Mouse (Mus musculus): ENCODE data around the gene Gm10750. TPM values are rescaled to one million over a fixed set of nuclear protein-coding genes. Genes with fewer than 3 reads are reported as not detected.
"Not testable (repeated sequence)": the region's sequence is repeated elsewhere in the genome, so short reads cannot be mapped to it uniquely, and the experiment has no call there.

The Gm10750 gene
- polyA plus RNA-seq (2014; fragmentation: Nextera tagmentation; extraction: Ambion mirVana), result not detected in 2 replicates

GRCm38 (mm10) chr2:149017137-149017536 lies at the start of gene Gm10750:
Gene Gm10750 (minus strand): TSS chr2:149017237.
- H3K27ac ChIP-seq (ENCODE audit: low read depth, low read length); H3K36me3 ChIP-seq (ENCODE audit: control insufficient read depth, insufficient read depth, low read length); DNase-seq (ENCODE audit: low spot score); H3K9me3 ChIP-seq (ENCODE audit: control insufficient read depth, low read length); H3K4me3 ChIP-seq (ENCODE audit: low read depth, low read length); H3K4me1 ChIP-seq (replicated peaks; ENCODE audit: control insufficient read depth, insufficient read depth, low read length); H3K9ac ChIP-seq (ENCODE audit: low read depth, low read length); H3K4me2 ChIP-seq; H3K27me3 ChIP-seq (replicated peaks; ENCODE audit: control insufficient read depth, insufficient read depth, low read length); ATAC-seq (replicated peaks; ENCODE audit: low FRiP score): not testable (repeated sequence)
- 69% methylated on average over 5 of the region's 5 CpGs for WGBS

GRCm38 (mm10) chr2:149004826-149005225 lies 12.2 kb downstream of the Gm10750 start:
- Histone ChIP-seq H3K4me2 (no peak overlapping the region), H3K27me3 (replicated peaks; ENCODE audit: control insufficient read depth, insufficient read depth, low read length) (no peaks in the 10 kb centered on the region), H3K36me3 (ENCODE audit: control insufficient read depth, insufficient read depth, low read length) (no peaks in the 10 kb centered on the region), H3K9me3 (ENCODE audit: control insufficient read depth, low read length) (no peaks in the 10 kb centered on the region), H3K27ac (ENCODE audit: low read depth, low read length) (no peak overlapping the region), H3K4me1 (replicated peaks; ENCODE audit: control insufficient read depth, insufficient read depth, low read length) (no peaks in the 10 kb centered on the region), H3K4me3 (ENCODE audit: low read depth, low read length) (no peak overlapping the region), H3K9ac (ENCODE audit: low read depth, low read length) (no peak overlapping the region)
- ATAC-seq (replicated peaks; ENCODE audit: low FRiP score), result no peak
- no peak for DNase-seq (ENCODE audit: low spot score)
- 61% methylated on average over 2 of the region's 2 CpGs for WGBS

- H3K4me3 ChIP-seq (ENCODE audit: low read depth, low read length), result no peak within 1 kb of the TSS
- H3K9ac ChIP-seq (ENCODE audit: low read depth, low read length), result no peak within 1 kb of the TSS
- no peak within 1 kb of the TSS for H3K4me2 ChIP-seq
- ATAC-seq (replicated peaks; ENCODE audit: low FRiP score), result no peak
- no peaks in the 10 kb centered on the region for H3K36me3 ChIP-seq (ENCODE audit: control insufficient read depth, insufficient read depth, low read length)
- H3K27me3 ChIP-seq (replicated peaks; ENCODE audit: control insufficient read depth, insufficient read depth, low read length), result no peaks in the 10 kb centered on the region
- no peak within 1 kb of the TSS for H3K27ac ChIP-seq (ENCODE audit: low read depth, low read length)
- no peaks in the 10 kb centered on the region for H3K4me1 ChIP-seq (replicated peaks; ENCODE audit: control insufficient read depth, insufficient read depth, low read length)
- H3K9me3 ChIP-seq (ENCODE audit: control insufficient read depth, low read length), result no peaks in the 10 kb centered on the region
- DNase-seq (ENCODE audit: low spot score), result no peak
These were observed 13.9 kb downstream of the Gm10750 start, which contains the start of gene Gm1330 for GRCm38 (mm10) chr2:149003151-149003550. Gene Gm1330 (minus strand): TSS chr2:149003251.

DNA sequence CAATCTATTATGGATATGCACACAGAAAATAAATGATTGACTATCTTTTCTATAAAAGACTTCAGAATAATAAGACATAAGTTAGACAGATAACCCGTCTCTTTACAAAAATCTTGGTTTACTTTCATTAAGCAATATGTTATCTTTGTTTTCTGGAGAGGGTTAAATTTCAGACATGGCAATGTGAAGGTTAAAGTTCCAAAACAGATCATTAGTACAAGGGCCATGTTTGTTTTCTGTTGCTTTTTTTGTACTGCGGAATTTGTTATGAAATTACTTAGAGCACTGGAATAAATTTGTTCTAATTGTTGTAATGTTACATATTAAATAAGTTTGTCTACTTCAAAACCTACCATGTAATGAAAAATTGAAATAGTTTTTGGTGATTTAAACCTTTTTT lies 21.9 kb downstream of the Gm10750 start:
- ATAC-seq (replicated peaks; ENCODE audit: low FRiP score) (no peak), DNase-seq (ENCODE audit: low spot score) (no peak)
- Histone ChIP-seq H3K4me2 (no peak overlapping the region), H3K27ac (ENCODE audit: low read depth, low read length) (no peak overlapping the region), H3K9ac (ENCODE audit: low read depth, low read length) (no peak overlapping the region), H3K36me3 (ENCODE audit: control insufficient read depth, insufficient read depth, low read length) (no peaks in the 10 kb centered on the region), H3K27me3 (replicated peaks; ENCODE audit: control insufficient read depth, insufficient read depth, low read length) (no peaks in the 10 kb centered on the region), H3K4me1 (replicated peaks; ENCODE audit: control insufficient read depth, insufficient read depth, low read length) (no peaks in the 10 kb centered on the region), H3K4me3 (ENCODE audit: low read depth, low read length) (no peak overlapping the region), H3K9me3 (ENCODE audit: control insufficient read depth, low read length) (no peaks in the 10 kb centered on the region)
- WGBS, result 85% methylated on average over 2 of the region's 2 CpGs

Other genes with a start within 250 kb of the Gm10750 start
- gene Cst11, start 245.7 kb downstream of the Gm10750 start, polyA plus RNA-seq (2014; fragmentation: Nextera tagmentation; extraction: Ambion mirVana), result not detected in 2 replicates
- not detected in 2 replicates for gene 8030411F24Rik, start 235.2 kb downstream of the Gm10750 start, polyA plus RNA-seq (2014; fragmentation: Nextera tagmentation; extraction: Ambion mirVana)
- gene Cst12, start 227.9 kb downstream of the Gm10750 start, polyA plus RNA-seq (2014; fragmentation: Nextera tagmentation; extraction: Ambion mirVana), result not detected in 2 replicates
- not detected in 2 replicates for gene Cst8, start 218.5 kb downstream of the Gm10750 start, polyA plus RNA-seq (2014; fragmentation: Nextera tagmentation; extraction: Ambion mirVana)
- not detected in 2 replicates for gene Cst13, start 197.2 kb downstream of the Gm10750 start, polyA plus RNA-seq (2014; fragmentation: Nextera tagmentation; extraction: Ambion mirVana)
- gene Cst9, start 182.1 kb downstream of the Gm10750 start, polyA plus RNA-seq (2014; fragmentation: Nextera tagmentation; extraction: Ambion mirVana), result not detected in 2 replicates
- gene 9230104L09Rik, start 152.2 kb downstream of the Gm10750 start, polyA plus RNA-seq (2014; fragmentation: Nextera tagmentation; extraction: Ambion mirVana), result not detected in 2 replicates
- gene Cst3, start 141.5 kb downstream of the Gm10750 start, polyA plus RNA-seq (2014; fragmentation: Nextera tagmentation; extraction: Ambion mirVana), result 209 and 224 TPM in 2 replicates
- gene Gm1330, start 14.0 kb downstream of the Gm10750 start, polyA plus RNA-seq (2014; fragmentation: Nextera tagmentation; extraction: Ambion mirVana), result not detected in 2 replicates

Data from liver, embryonic 11.5 days (tissue).